Mouse (Mus musculus): ENCODE results near the gene Drd4. TPM values are rescaled to one million over a fixed set of nuclear protein-coding genes. Genes with fewer than 3 reads are reported as not detected.

The Drd4 gene
- polyA plus RNA-seq, 1 experiment from 2014 or later: 0.14 TPM

GRCm38 (mm10) chr7:141302702-141303268 is 11.0 kb downstream of the Drd4 start:
- DNase-seq (ENCODE audit: low spot score, missing footprints): no peak
- no peak overlapping the region for H3K4me3 ChIP-seq (ENCODE audit: low read depth, low read length)

GRCm38 (mm10) chr7:141304537-141304936 is 12.7 kb downstream of the Drd4 start:
- ATAC-seq (ENCODE audit: low FRiP score) (no peak), DNase-seq (ENCODE audit: low spot score, missing footprints) (no peak)
- H3K9me3 ChIP-seq (ENCODE audit: control insufficient read depth, low read length): no peaks in the 10 kb centered on the region
- H3K4me2 ChIP-seq: no peak overlapping the region
- WGBS: 90% methylated on average over 4 of the region's 4 CpGs
- H3K36me3 ChIP-seq (ENCODE audit: control insufficient read depth, insufficient read depth, low read length): peaks cover 32% of the 10 kb centered on the region
- no peak overlapping the region for H3K4me3 ChIP-seq (ENCODE audit: low read depth, low read length)
- H3K9ac ChIP-seq (ENCODE audit: low read length): no peak overlapping the region
- no peaks in the 10 kb centered on the region for H3K4me1 ChIP-seq (ENCODE audit: control insufficient read depth, insufficient read depth, low read length)
- H3K27ac ChIP-seq (ENCODE audit: low read depth, low read length): no peak overlapping the region
- H3K27me3 ChIP-seq (ENCODE audit: control insufficient read depth, insufficient read depth, low read length): no peaks in the 10 kb centered on the region

More at GRCm38 (mm10) chr7:141302702-141303268, 11.0 kb downstream of the Drd4 start:
- ATAC-seq (ENCODE audit: low FRiP score): no peak
- WGBS: 81% methylated on average over 1 of the region's 1 CpGs
- H3K4me1 ChIP-seq (ENCODE audit: control insufficient read depth, insufficient read depth, low read length): no peaks in the 10 kb centered on the region
- H3K9me3 ChIP-seq (ENCODE audit: control insufficient read depth, low read length): no peaks in the 10 kb centered on the region
- H3K4me2 ChIP-seq: no peak overlapping the region
- no peaks in the 10 kb centered on the region for H3K27me3 ChIP-seq (ENCODE audit: control insufficient read depth, insufficient read depth, low read length)
- H3K9ac ChIP-seq (ENCODE audit: low read length): no peak overlapping the region
- H3K36me3 ChIP-seq (ENCODE audit: control insufficient read depth, insufficient read depth, low read length): peaks cover 23% of the 10 kb centered on the region
- no peak overlapping the region for H3K27ac ChIP-seq (ENCODE audit: low read depth, low read length)

- DNase-seq (ENCODE audit: low spot score, missing footprints) (no peak), ATAC-seq (ENCODE audit: low FRiP score) (no peak)
- Histone ChIP-seq H3K4me3 (ENCODE audit: low read depth, low read length) (no peak overlapping the region), H3K27ac (ENCODE audit: low read depth, low read length) (no peak overlapping the region), H3K4me2 (no peak overlapping the region), H3K4me1 (ENCODE audit: control insufficient read depth, insufficient read depth, low read length) (no peaks in the 10 kb centered on the region), H3K36me3 (ENCODE audit: control insufficient read depth, insufficient read depth, low read length) (peaks cover 40% of the 10 kb centered on the region), H3K9me3 (ENCODE audit: control insufficient read depth, low read length) (no peaks in the 10 kb centered on the region), H3K27me3 (ENCODE audit: control insufficient read depth, insufficient read depth, low read length) (no peaks in the 10 kb centered on the region), H3K9ac (ENCODE audit: low read length) (no peak overlapping the region)
- WGBS: 95% methylated on average over 2 of the region's 2 CpGs
Measured at GRCm38 (mm10) chr7:141314416-141314815, 22.6 kb downstream of the Drd4 start.

DNA sequence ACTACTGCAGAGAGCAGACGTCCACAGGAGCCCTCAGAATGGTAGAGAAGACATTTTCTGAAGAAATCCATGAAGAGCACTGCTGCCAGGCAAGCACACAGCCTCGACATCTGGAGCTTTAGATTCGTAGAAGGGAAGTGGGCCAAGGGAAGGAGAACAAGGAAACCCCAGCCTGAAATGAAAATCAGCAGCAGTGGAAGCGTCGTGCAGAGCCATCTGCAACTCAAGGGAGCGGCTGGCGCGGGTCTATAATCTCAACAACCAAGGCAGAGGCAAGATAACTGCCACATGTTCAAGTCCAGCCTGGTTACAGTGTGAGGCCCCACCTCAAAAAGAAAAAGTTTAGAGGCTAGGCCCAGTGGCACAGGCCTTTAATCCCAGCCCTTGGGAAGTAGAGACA is 23.3 kb downstream of the Drd4 start:
- Histone ChIP-seq H3K9me3 (ENCODE audit: control insufficient read depth, low read length) (no peaks in the 10 kb centered on the region), H3K27me3 (ENCODE audit: control insufficient read depth, insufficient read depth, low read length) (no peaks in the 10 kb centered on the region), H3K27ac (ENCODE audit: low read depth, low read length) (no peak overlapping the region), H3K4me1 (ENCODE audit: control insufficient read depth, insufficient read depth, low read length) (no peaks in the 10 kb centered on the region), H3K4me3 (ENCODE audit: low read depth, low read length) (no peak overlapping the region), H3K36me3 (ENCODE audit: control insufficient read depth, insufficient read depth, low read length) (peaks cover 38% of the 10 kb centered on the region), H3K9ac (ENCODE audit: low read length) (no peak overlapping the region), H3K4me2 (no peak overlapping the region)
- ATAC-seq (ENCODE audit: low FRiP score) (no peak), DNase-seq (ENCODE audit: low spot score, missing footprints) (no peak)
- WGBS: 93% methylated on average over 8 of the region's 8 CpGs

GRCm38 (mm10) chr7:141315974-141316373 is 24.2 kb downstream of the Drd4 start:
- no peak overlapping the region for H3K4me3 ChIP-seq (ENCODE audit: low read depth, low read length)
- no peak overlapping the region for H3K9ac ChIP-seq (ENCODE audit: low read length)
- DNase-seq (ENCODE audit: low spot score, missing footprints) (no peak), ATAC-seq (ENCODE audit: low FRiP score) (no peak)
- no peaks in the 10 kb centered on the region for H3K27me3 ChIP-seq (ENCODE audit: control insufficient read depth, insufficient read depth, low read length)
- peaks cover 41% of the 10 kb centered on the region for H3K36me3 ChIP-seq (ENCODE audit: control insufficient read depth, insufficient read depth, low read length)
- no peak overlapping the region for H3K27ac ChIP-seq (ENCODE audit: low read depth, low read length)
- H3K4me1 ChIP-seq (ENCODE audit: control insufficient read depth, insufficient read depth, low read length): no peaks in the 10 kb centered on the region
- no peak overlapping the region for H3K4me2 ChIP-seq
- WGBS: 81% methylated on average over 5 of the region's 5 CpGs
- no peaks in the 10 kb centered on the region for H3K9me3 ChIP-seq (ENCODE audit: control insufficient read depth, low read length)

- WGBS: 84% methylated on average over 1 of the region's 1 CpGs
- Histone ChIP-seq H3K4me3 (ENCODE audit: low read depth, low read length) (no peak overlapping the region), H3K9me3 (ENCODE audit: control insufficient read depth, low read length) (no peaks in the 10 kb centered on the region), H3K4me1 (ENCODE audit: control insufficient read depth, insufficient read depth, low read length) (no peaks in the 10 kb centered on the region), H3K27ac (ENCODE audit: low read depth, low read length) (no peak overlapping the region), H3K4me2 (no peak overlapping the region), H3K9ac (ENCODE audit: low read length) (no peak overlapping the region), H3K36me3 (ENCODE audit: control insufficient read depth, insufficient read depth, low read length) (peaks cover 46% of the 10 kb centered on the region), H3K27me3 (ENCODE audit: control insufficient read depth, insufficient read depth, low read length) (no peaks in the 10 kb centered on the region)
- ATAC-seq (ENCODE audit: low FRiP score): no peak
- no peak for DNase-seq (ENCODE audit: low spot score, missing footprints)
Measured at GRCm38 (mm10) chr7:141317619-141318132, 25.9 kb downstream of the Drd4 start.

- Histone ChIP-seq H3K36me3 (ENCODE audit: control insufficient read depth, insufficient read depth, low read length) (peaks cover 43% of the 10 kb centered on the region), H3K9me3 (ENCODE audit: control insufficient read depth, low read length) (no peaks in the 10 kb centered on the region), H3K9ac (ENCODE audit: low read length) (no peak overlapping the region), H3K4me3 (ENCODE audit: low read depth, low read length) (no peak overlapping the region), H3K27ac (ENCODE audit: low read depth, low read length) (no peak overlapping the region), H3K4me1 (ENCODE audit: control insufficient read depth, insufficient read depth, low read length) (peaks cover under 1% of the 10 kb centered on the region; the same call in 1 of the 2 replicates), H3K27me3 (ENCODE audit: control insufficient read depth, insufficient read depth, low read length) (no peaks in the 10 kb centered on the region), H3K4me2 (no peak overlapping the region)
- ATAC-seq (ENCODE audit: low FRiP score): no peak
- no peak for DNase-seq (ENCODE audit: low spot score, missing footprints)
- whole genome bisulfite sequencing: 82% methylated on average over 2 of the region's 2 CpGs
Measured at GRCm38 (mm10) chr7:141319446-141319845, 27.6 kb downstream of the Drd4 start.

GRCm38 (mm10) chr7:141324686-141325085 is 32.9 kb downstream of the Drd4 start:
- ATAC-seq (ENCODE audit: low FRiP score): no peak
- DNase-seq (ENCODE audit: low spot score, missing footprints): no peak
- no peak overlapping the region for H3K4me3 ChIP-seq (ENCODE audit: low read depth, low read length)
- peaks cover 24% of the 10 kb centered on the region for H3K4me1 ChIP-seq (ENCODE audit: control insufficient read depth, insufficient read depth, low read length)
- H3K9me3 ChIP-seq (ENCODE audit: control insufficient read depth, low read length): no peaks in the 10 kb centered on the region
- no peak overlapping the region for H3K4me2 ChIP-seq
- no peak overlapping the region for H3K27ac ChIP-seq (ENCODE audit: low read depth, low read length)
- H3K27me3 ChIP-seq (ENCODE audit: control insufficient read depth, insufficient read depth, low read length): no peaks in the 10 kb centered on the region
- no peak overlapping the region for H3K9ac ChIP-seq (ENCODE audit: low read length)
- peaks cover 19% of the 10 kb centered on the region for H3K36me3 ChIP-seq (ENCODE audit: control insufficient read depth, insufficient read depth, low read length)
- WGBS: 78% methylated on average over 1 of the region's 1 CpGs

DNA sequence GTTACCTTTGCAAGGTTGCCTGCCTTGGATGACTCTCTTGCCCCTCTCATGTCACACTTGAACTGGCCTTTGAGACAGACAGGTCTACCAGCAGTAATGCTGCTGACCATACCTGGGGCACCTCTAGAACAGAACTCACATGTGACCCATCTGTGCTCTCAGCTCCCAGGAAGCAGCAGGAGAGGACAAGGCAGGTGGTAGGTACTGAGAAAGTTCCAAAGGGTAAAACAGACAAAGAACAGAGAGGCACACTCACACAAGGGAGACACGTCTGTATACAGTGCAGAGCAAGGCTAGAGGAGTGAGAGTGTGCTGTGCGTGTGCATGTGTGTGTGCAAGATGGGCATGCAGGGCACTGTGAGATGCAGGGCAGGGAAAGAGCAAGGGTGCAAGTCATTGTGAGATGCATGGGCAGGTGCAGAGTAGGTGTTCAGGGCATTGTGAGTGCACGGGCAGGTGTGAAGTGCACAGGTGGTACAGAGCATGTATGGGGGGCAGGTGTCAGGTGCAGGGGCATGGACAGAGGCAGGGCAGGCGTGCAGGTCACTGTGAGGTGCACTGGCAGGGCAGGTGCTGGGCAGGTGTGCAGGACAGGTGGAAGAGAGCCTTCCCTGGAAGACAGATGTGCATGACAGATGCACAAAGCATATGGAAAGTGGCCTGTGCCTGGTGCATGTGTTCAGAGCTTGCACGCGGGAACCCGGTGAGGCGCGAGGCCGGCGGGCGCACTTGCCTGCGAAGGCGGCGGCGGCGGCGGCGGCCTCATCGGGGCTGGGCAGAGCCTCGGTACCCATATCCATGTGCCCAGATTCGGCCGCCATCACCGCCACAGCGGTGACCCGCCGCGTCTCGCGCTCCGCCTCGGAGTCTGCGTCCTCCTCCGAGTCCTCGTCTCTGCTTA is 35.0 kb downstream of the Drd4 start:
- H3K36me3 ChIP-seq (ENCODE audit: control insufficient read depth, insufficient read depth, low read length): peaks cover 11% of the 10 kb centered on the region
- H3K27ac ChIP-seq (ENCODE audit: low read depth, low read length): peak overlapping the region; percentile 96
- H3K9me3 ChIP-seq (ENCODE audit: control insufficient read depth, low read length): no peaks in the 10 kb centered on the region
- 7% methylated on average over 29 of the region's 35 CpGs for WGBS
- H3K4me3 ChIP-seq (ENCODE audit: low read depth, low read length): peak overlapping the region; percentile 61
- no peaks in the 10 kb centered on the region for H3K27me3 ChIP-seq (ENCODE audit: control insufficient read depth, insufficient read depth, low read length)
- H3K4me2 ChIP-seq: peak overlapping the region; percentile 97
- H3K4me1 ChIP-seq (ENCODE audit: control insufficient read depth, insufficient read depth, low read length): peaks cover 24% of the 10 kb centered on the region
- DNase-seq (ENCODE audit: low spot score, missing footprints) (peak; percentile 85), ATAC-seq (ENCODE audit: low FRiP score) (peak; percentile 48)
- H3K9ac ChIP-seq (ENCODE audit: low read length): peak overlapping the region; percentile 93
